Mouse (Mus musculus) neural tube, embryonic 12.5 days (tissue): ENCODE results near the gene Cherp. TPM values are rescaled to one million over a fixed set of nuclear protein-coding genes. Genes with fewer than 3 reads are reported as not detected.

Experiments used
- ATAC-seq: fragments of 200-750 bp; cut with Nextera tagmentation; 2 replicates; pipeline ENCODE4 v1.8.0; 2017; ENCODE audit warnings: low read depth, mild to moderate bottlenecking, moderate TSS enrichment, moderate library complexity; ENCODE audit not compliant: low FRiP score
- H3K27ac ChIP-seq: fragments of 300-500 bp; sonication (generic); 2 replicates; pipeline ENCODE4 v1.5.1; 2016
- H3K27me3 ChIP-seq: fragments of 300-500 bp; sonication (generic); replicated peaks from 2 replicates; pipeline ENCODE4 v1.6.1; 2016; ENCODE audit warnings: mild to moderate bottlenecking
- H3K36me3 ChIP-seq: fragments of 300-500 bp; sonication (generic); 2 replicates; pipeline ENCODE4 v1.6.1; 2016; ENCODE audit warnings: mild to moderate bottlenecking
- H3K4me1 ChIP-seq: fragments of 300-500 bp; sonication (generic); 2 replicates; pipeline ENCODE4 v1.6.1; 2016
- H3K4me2 ChIP-seq: fragments of 300-500 bp; sonication (generic); replicated peaks from 2 replicates; pipeline ENCODE4 v1.6.1; 2016; ENCODE audit warnings: mild to moderate bottlenecking
- H3K4me3 ChIP-seq: fragments of 300-500 bp; sonication (generic); 2 replicates; pipeline ENCODE4 v1.5.1; 2016
- H3K9ac ChIP-seq: fragments of 300-500 bp; sonication (generic); 2 replicates; pipeline ENCODE4 v1.6.1; 2016; ENCODE audit warnings: mild to moderate bottlenecking
- H3K9me3 ChIP-seq: fragments of 300-500 bp; sonication (generic); 2 replicates; pipeline ENCODE4 v1.6.1; 2016; ENCODE audit warnings: mild to moderate bottlenecking
- WGBS: fragments of 180-500 bp; shearing (Covaris S2); methylation state at CpG from one replicate; pipeline ENCODE4 v1.1.7; 2016; 5-methylcytosine and 5-hydroxymethylcytosine counted together
- polyA plus RNA-seq: library from polyadenylated mRNA; unstranded; fragments of >200 nt; fragmentation: Nextera tagmentation; extraction: Ambion mirVana; gene quantifications from 2 replicates; pipeline ENCODE4 v1.2.1, GENCODE M21; 2016

Gene Cherp
- polyA plus RNA-seq, 1 experiment from 2014 or later = 73.2 TPM

- no peak for ATAC-seq
- WGBS = 93% methylated on average over 19 of the region's 19 CpGs
- H3K36me3 ChIP-seq = peaks cover 24% of the 10 kb centered on the region
- no peak overlapping the region for H3K4me3 ChIP-seq
- H3K4me1 ChIP-seq = peaks cover 14% of the 10 kb centered on the region
- H3K9ac ChIP-seq = peak overlapping the region; percentile 3; the same call in 1 of the 2 replicates
- no peak overlapping the region for H3K27ac ChIP-seq
- no peaks in the 10 kb centered on the region for H3K9me3 ChIP-seq
- H3K4me2 ChIP-seq = no peak overlapping the region
- H3K27me3 ChIP-seq = no peaks in the 10 kb centered on the region
These were observed 21.2 kb upstream of the Cherp start for GRCm38 (mm10) chr8:72496217-72496616.

GRCm38 (mm10) chr8:72495411-72496111 lies 20.5 kb upstream of the Cherp start:
- peaks cover 24% of the 10 kb centered on the region for H3K36me3 ChIP-seq
- no peak for ATAC-seq
- 89% methylated on average over 23 of the region's 23 CpGs for WGBS

GRCm38 (mm10) chr8:72493381-72493780 lies 18.4 kb upstream of the Cherp start:
- Histone ChIP-seq H3K9ac (peak overlapping the region; percentile 65), H3K27me3 (no peaks in the 10 kb centered on the region), H3K4me1 (peaks cover 16% of the 10 kb centered on the region), H3K9me3 (no peaks in the 10 kb centered on the region), H3K4me2 (peak overlapping the region; percentile 76), H3K27ac (0 out of 2 replicates have a peak overlapping the region, but pooled peaks have one; percentile 3), H3K4me3 (peak overlapping the region; percentile 91), H3K36me3 (peaks cover 34% of the 10 kb centered on the region)
- 16% methylated on average over 8 of the region's 8 CpGs for WGBS
- no peak for ATAC-seq

More at GRCm38 (mm10) chr8:72495411-72496111, 20.5 kb upstream of the Cherp start:
- Histone ChIP-seq H3K9ac (no peak overlapping the region), H3K4me2 (no peak overlapping the region), H3K9me3 (no peaks in the 10 kb centered on the region), H3K4me1 (peaks cover 16% of the 10 kb centered on the region), H3K4me3 (no peak overlapping the region), H3K27me3 (no peaks in the 10 kb centered on the region), H3K27ac (no peak overlapping the region)

GRCm38 (mm10) chr8:72492622-72493081 lies 17.6 kb upstream of the Cherp start:
- WGBS = under 1% methylated on average over 55 of the region's 56 CpGs
- H3K9me3 ChIP-seq = no peaks in the 10 kb centered on the region
- H3K27me3 ChIP-seq = no peaks in the 10 kb centered on the region
- ATAC-seq = peak; percentile 96
- H3K36me3 ChIP-seq = peaks cover 40% of the 10 kb centered on the region
- peak overlapping the region; percentile 87 for H3K9ac ChIP-seq
- H3K27ac ChIP-seq = 0 out of 2 replicates have a peak overlapping the region, but pooled peaks have one; percentile 3
- H3K4me3 ChIP-seq = peak overlapping the region; percentile 91
- peak overlapping the region; percentile 93 for H3K4me2 ChIP-seq
- H3K4me1 ChIP-seq = peaks cover 16% of the 10 kb centered on the region

GRCm38 (mm10) chr8:72491680-72492621 lies 16.9 kb upstream of the Cherp start, which contains the start of gene Slc35e1:
Gene Slc35e1, minus strand, starts transcription at chr8:72492614.
- Histone ChIP-seq H3K4me1 (peaks cover 16% of the 10 kb centered on the region), H3K4me3 (peak within 1 kb of the TSS; percentile 91), H3K27ac (peak within 1 kb of the TSS; percentile 20; the same call in 1 of the 2 replicates), H3K27me3 (no peaks in the 10 kb centered on the region), H3K9me3 (no peaks in the 10 kb centered on the region), H3K36me3 (peaks cover 39% of the 10 kb centered on the region), H3K4me2 (peak within 1 kb of the TSS; percentile 93), H3K9ac (peak within 1 kb of the TSS; percentile 87)
- WGBS = under 1% methylated on average over 84 of the region's 98 CpGs
- ATAC-seq = peak; percentile 77

GRCm38 (mm10) chr8:72491017-72491416 lies 16.0 kb upstream of the Cherp start:
- no peaks in the 10 kb centered on the region for H3K27me3 ChIP-seq
- H3K4me1 ChIP-seq = peaks cover 16% of the 10 kb centered on the region
- peak overlapping the region; percentile 91; the same call in 1 of the 2 replicates for H3K4me3 ChIP-seq
- no peak overlapping the region for H3K27ac ChIP-seq
- 89% methylated on average over 2 of the region's 2 CpGs for WGBS
- no peak overlapping the region for H3K9ac ChIP-seq
- ATAC-seq = no peak
- H3K4me2 ChIP-seq = peak overlapping the region; percentile 93
- H3K9me3 ChIP-seq = no peaks in the 10 kb centered on the region
- H3K36me3 ChIP-seq = peaks cover 37% of the 10 kb centered on the region

- H3K27ac ChIP-seq = no peak overlapping the region
- H3K36me3 ChIP-seq = peaks cover 52% of the 10 kb centered on the region
- no peak overlapping the region for H3K4me3 ChIP-seq
- ATAC-seq = no peak
- H3K4me2 ChIP-seq = no peak overlapping the region
- H3K4me1 ChIP-seq = peaks cover 10% of the 10 kb centered on the region
- no peaks in the 10 kb centered on the region for H3K27me3 ChIP-seq
- H3K9me3 ChIP-seq = no peaks in the 10 kb centered on the region
- no peak overlapping the region for H3K9ac ChIP-seq
These were observed 12.0 kb upstream of the Cherp start for GRCm38 (mm10) chr8:72487014-72487413.

GRCm38 (mm10) chr8:72485456-72486199 lies 10.6 kb upstream of the Cherp start:
- Histone ChIP-seq H3K27me3 (no peaks in the 10 kb centered on the region), H3K9me3 (no peaks in the 10 kb centered on the region), H3K4me3 (no peak overlapping the region), H3K27ac (no peak overlapping the region), H3K4me1 (no peaks in the 10 kb centered on the region), H3K9ac (no peak overlapping the region), H3K4me2 (no peak overlapping the region), H3K36me3 (peaks cover 56% of the 10 kb centered on the region)
- 91% methylated on average over 6 of the region's 6 CpGs for WGBS
- ATAC-seq = no peak

- Histone ChIP-seq H3K9me3 (no peaks in the 10 kb centered on the region), H3K27ac (no peak overlapping the region), H3K9ac (no peak overlapping the region), H3K27me3 (no peaks in the 10 kb centered on the region), H3K4me3 (no peak overlapping the region), H3K36me3 (peaks cover 72% of the 10 kb centered on the region), H3K4me1 (peaks cover 5% of the 10 kb centered on the region), H3K4me2 (no peak overlapping the region)
- over 99% methylated on average over 7 of the region's 7 CpGs for WGBS
- no peak for ATAC-seq
These were observed 4.3 kb downstream of the Cherp start for GRCm38 (mm10) chr8:72470684-72471083.

- peaks cover 4% of the 10 kb centered on the region for H3K4me1 ChIP-seq
- no peak overlapping the region for H3K4me3 ChIP-seq
- no peak for ATAC-seq
- H3K9ac ChIP-seq = no peak overlapping the region
- H3K4me2 ChIP-seq = no peak overlapping the region
- WGBS = 94% methylated on average over 8 of the region's 8 CpGs
- no peaks in the 10 kb centered on the region for H3K9me3 ChIP-seq
- H3K27ac ChIP-seq = no peak overlapping the region
- H3K36me3 ChIP-seq = peaks cover 79% of the 10 kb centered on the region
- H3K27me3 ChIP-seq = no peaks in the 10 kb centered on the region
These were observed 5.0 kb downstream of the Cherp start for GRCm38 (mm10) chr8:72469984-72470383.

GRCm38 (mm10) chr8:72469243-72469642 lies 5.8 kb downstream of the Cherp start:
- WGBS = 95% methylated on average over 2 of the region's 2 CpGs
- Histone ChIP-seq H3K27ac (no peak overlapping the region), H3K27me3 (no peaks in the 10 kb centered on the region), H3K4me1 (peaks cover 2% of the 10 kb centered on the region), H3K4me2 (no peak overlapping the region), H3K36me3 (peaks cover 86% of the 10 kb centered on the region), H3K4me3 (no peak overlapping the region), H3K9me3 (no peaks in the 10 kb centered on the region), H3K9ac (no peak overlapping the region)
- ATAC-seq = no peak
